Mouse (Mus musculus) embryonic fibroblast, embryonic 13.5 days (primary cell): ENCODE results near the gene Dcaf17.

Experiments
- CTCF ChIP-seq: IDR thresholded peaks from 2 replicates; pipeline ENCODE4 v1.5.1; 2011; ENCODE audit warnings: mild to moderate bottlenecking, control low read depth, low read length, moderate library complexity, borderline replicate concordance; ENCODE audit not compliant: insufficient read depth
- POLR2A ChIP-seq: IDR thresholded peaks from 2 replicates; pipeline ENCODE4 v1.6.1; 2011; ENCODE audit warnings: low read depth, mild to moderate bottlenecking, control low read depth, low read length, moderate library complexity

GRCm38 (mm10) chr2:71026787-71027186, 28.3 kb upstream of the Dcaf17 start:
- no peak for TF ChIP-seq CTCF
- TF ChIP-seq POLR2A: no peak
